Mouse (Mus musculus) bone marrow, adult 2 months (tissue): ENCODE results near the gene Atmin.

ENCODE experiments used
- CTCF ChIP-seq: fragments of 200-500 bp; IDR thresholded peaks from 2 replicates; pipeline ENCODE4 v1.5.1; 2011; ENCODE audit warnings: low read length, control low read depth; ENCODE audit not compliant: control insufficient read depth, insufficient read depth
- POLR2A ChIP-seq: fragments of 200-500 bp; IDR thresholded peaks from 2 replicates; pipeline ENCODE4 v1.6.1; 2011; ENCODE audit warnings: low read depth, mild to moderate bottlenecking, control low read depth, low read length, borderline replicate concordance; ENCODE audit not compliant: control insufficient read depth

- TF ChIP-seq CTCF (no peak), POLR2A (no peak)
Observed at GRCm38 (mm10) chr8:116951778-116952177, 8.6 kb downstream of the Atmin start.
